Mouse (Mus musculus): Measurements from ENCODE around the gene Dusp1. TPM values are rescaled to one million over a fixed set of nuclear protein-coding genes. Genes with fewer than 3 reads are reported as not detected.

Dusp1 gene
- total RNA-seq, 2 experiments from 2014 or later: 28.4 to 33.2 TPM

GRCm38 (mm10) chr17:26508961-26509771 lies 52.8 kb downstream of the Dusp1 start:
- peak; percentile 64 to 77 for DNase-seq (ENCODE audit: low spot score in 2 of 2)
- intact Hi-C loops (cut with DNase I): loop anchor here (2.0 kb wide), 3 partner anchors 42 to 130 kb away; partner anchors contain the start of gene Ergic1

GRCm38 (mm10) chr17:26508345-26508960 lies 53.5 kb downstream of the Dusp1 start:
- intact Hi-C loops (cut with DNase I): loop anchor here (2.0 kb wide), 3 partner anchors 42 to 130 kb away; partner anchors contain the start of gene Ergic1
- peak; percentile 96 to 97 for DNase-seq (ENCODE audit: low spot score in 2 of 2)

GRCm38 (mm10) chr17:26507966-26508344 lies 54.0 kb downstream of the Dusp1 start:
- peak; percentile 82 to 83 for DNase-seq (ENCODE audit: low spot score in 2 of 2)
- intact Hi-C loops (cut with DNase I): loop anchor here (2.0 kb wide), 3 partner anchors 41 to 131 kb away; partner anchors contain the start of gene Ergic1

GRCm38 (mm10) chr17:26506997-26507871 lies 54.7 kb downstream of the Dusp1 start:
- intact Hi-C loops (cut with DNase I): no loop called here
- peak in 1 of 2 experiments; percentile 41 for DNase-seq (ENCODE audit: low spot score in 2 of 2)

GRCm38 (mm10) chr17:26506031-26506641 lies 55.8 kb downstream of the Dusp1 start:
- no peak for DNase-seq (ENCODE audit: low spot score in 2 of 2)
- intact Hi-C loops (cut with DNase I): no loop called here

GRCm38 (mm10) chr17:26505181-26505581 lies 56.7 kb downstream of the Dusp1 start:
- intact Hi-C loops (cut with DNase I): no loop called here
- DNase-seq (ENCODE audit: low spot score in 2 of 2): no peak

GRCm38 (mm10) chr17:26503981-26504671 lies 57.8 kb downstream of the Dusp1 start:
- DNase-seq (ENCODE audit: low spot score in 2 of 2): peak; percentile 57 to 64
- intact Hi-C loops (cut with DNase I): no loop called here

- intact Hi-C loops (cut with DNase I): no loop called here
- peak; percentile 82 to 93 for DNase-seq (ENCODE audit: low spot score in 2 of 2)
Measured at GRCm38 (mm10) chr17:26502808-26503671, 58.9 kb downstream of the Dusp1 start.

GRCm38 (mm10) chr17:26501826-26502225 lies 60.1 kb downstream of the Dusp1 start:
- intact Hi-C loops (cut with DNase I): no loop called here
- no peak for DNase-seq (ENCODE audit: low spot score in 2 of 2)

GRCm38 (mm10) chr17:26498626-26499025 lies 63.3 kb downstream of the Dusp1 start:
- intact Hi-C loops (cut with DNase I): no loop called here
- no peak for DNase-seq (ENCODE audit: low spot score in 2 of 2)

- intact Hi-C loops (cut with DNase I): no loop called here
- DNase-seq (ENCODE audit: low spot score in 2 of 2): peak in 1 of 2 experiments; percentile 22
Measured at GRCm38 (mm10) chr17:26497416-26497923, 64.5 kb downstream of the Dusp1 start.

GRCm38 (mm10) chr17:26494642-26495468 lies 67.1 kb downstream of the Dusp1 start:
- intact Hi-C loops (cut with DNase I): no loop called here
- DNase-seq (ENCODE audit: low spot score in 2 of 2): no peak

- no peak for DNase-seq (ENCODE audit: low spot score in 2 of 2)
- intact Hi-C loops (cut with DNase I): no loop called here
Measured at GRCm38 (mm10) chr17:26492246-26492645, 69.7 kb downstream of the Dusp1 start.

- intact Hi-C loops (cut with DNase I): no loop called here
- no peak for DNase-seq (ENCODE audit: low spot score in 2 of 2)
Measured at GRCm38 (mm10) chr17:26490910-26491309, 71.0 kb downstream of the Dusp1 start.

- no peak for DNase-seq (ENCODE audit: low spot score in 2 of 2)
- intact Hi-C loops (cut with DNase I): no loop called here
Measured at GRCm38 (mm10) chr17:26490072-26490471, 71.9 kb downstream of the Dusp1 start.

- no peak for DNase-seq (ENCODE audit: low spot score in 2 of 2)
- intact Hi-C loops (cut with DNase I): no loop called here
Measured at GRCm38 (mm10) chr17:26488711-26489403, 73.1 kb downstream of the Dusp1 start.

All from left cerebral cortex, postnatal 14 days (tissue).